Mouse (Mus musculus) ES-E14 (cell line): ENCODE results near the gene Cdk5.

Source experiments
- HCFC1 ChIP-seq: IDR thresholded peaks from 2 replicates; pipeline ENCODE4 v1.6.1; 2012; ENCODE audit warnings: low read length, inconsistent platforms, borderline replicate concordance; ENCODE audit not compliant: insufficient read depth
- MAFK ChIP-seq: IDR thresholded peaks from 2 replicates; pipeline ENCODE4 v1.6.1; 2014; ENCODE audit warnings: mild to moderate bottlenecking, low read depth, low read length, inconsistent platforms; ENCODE audit not compliant: insufficient read depth
- ZC3H11A ChIP-seq: IDR thresholded peaks from 2 replicates; pipeline ENCODE4 v1.6.1; 2012; ENCODE audit warnings: low read depth, mild to moderate bottlenecking, inconsistent platforms, low read length, borderline replicate concordance

- no peak for TF ChIP-seq MAFK
- TF ChIP-seq HCFC1: no peak
- no peak for TF ChIP-seq ZC3H11A
Observed at GRCm38 (mm10) chr5:24425421-24426036, 2.2 kb upstream of the Cdk5 start.
